In genomic region chr17:49874746-49875145, GRCm38 (mm10) we compare ENCODE assay signal across 20 mouse cellular contexts.
A peak's percentile ranks its signal among the peaks of the same experiment; 100 is the strongest.
DNase-seq lines count a peak whose midpoint lies in the region; ATAC-seq and TF ChIP-seq lines count a peak whose summit lies in the region.
"Had no signal": no experiment of that assay in that cellular context is flagged by ENCODE, and none has a peak within 500 bp of the region (broad histone marks: within the 10 kb centered on the region; RNA-seq: fewer than 3 reads in every experiment).

No protein-coding gene starts in this region.

- no peaks in the 10 kb centered on the region for H3K27me3 ChIP-seq in forebrain, postnatal 0 days (ENCODE audit: insufficient read depth, low read length)
- no peaks in the 10 kb centered on the region for H3K27me3 ChIP-seq in forebrain, embryonic 10.5 days (ENCODE audit: poor library complexity, severe bottlenecking)
- H3K27me3 ChIP-seq in limb, embryonic 10.5 days (ENCODE audit: low read depth, poor library complexity, severe bottlenecking): no peaks in the 10 kb centered on the region
- H3K27me3 ChIP-seq: embryonic facial prominence, embryonic 13.5 days; hindbrain, embryonic 15.5 days; Patski had no signal

- peaks cover 4% of the 10 kb centered on the region; the same call in 1 of the 2 replicates for H3K4me1 ChIP-seq in forebrain, postnatal 0 days (ENCODE audit: insufficient read depth)
- H3K4me1 ChIP-seq in forebrain, embryonic 10.5 days: peaks cover 24% of the 10 kb centered on the region
- H3K4me1 ChIP-seq in limb, embryonic 10.5 days: peaks cover 63% of the 10 kb centered on the region
- H3K4me1 ChIP-seq: heart, embryonic 12.5 days had no signal

- peak; percentile 28; the same call in 1 of the 2 replicates for ATAC-seq in forebrain, postnatal 0 days
- ATAC-seq: activated CD4-positive, CD25-positive, alpha-beta regulatory T cell, adult 4 months; inflammation-experienced regulatory T-cells, adult 6 months; intestine, postnatal 0 days; Patski had no signal

- no peaks in the 10 kb centered on the region for H3K9me3 ChIP-seq in forebrain, postnatal 0 days (ENCODE audit: low read length)
- H3K9me3 ChIP-seq in forebrain, embryonic 10.5 days: no peaks in the 10 kb centered on the region
- H3K9me3 ChIP-seq in limb, embryonic 10.5 days (replicated peaks): no peaks in the 10 kb centered on the region
- H3K9me3 ChIP-seq: embryonic facial prominence, embryonic 13.5 days; heart, embryonic 12.5 days; hindbrain, embryonic 15.5 days had no signal

- intact Hi-C loops in left cerebral cortex, postnatal 14 days (cut with DNase I): loop anchor here (10.0 kb wide), 1 partner anchor 340 kb away; no protein-coding TSS in a partner anchor

- no peak for TF ChIP-seq CTCF in forebrain, postnatal 0 days (IDR thresholded peaks at IDR 0.05; ENCODE audit: low read depth)

- H3K36me3 ChIP-seq in forebrain, postnatal 0 days (ENCODE audit: insufficient read depth): no peaks in the 10 kb centered on the region
- H3K36me3 ChIP-seq in forebrain, embryonic 10.5 days (replicated peaks): no peaks in the 10 kb centered on the region
- no peaks in the 10 kb centered on the region for H3K36me3 ChIP-seq in limb, embryonic 10.5 days
- H3K36me3 ChIP-seq: embryonic facial prominence, embryonic 13.5 days; heart, embryonic 12.5 days; hindbrain, embryonic 15.5 days had no signal

- H3K4me3 ChIP-seq in forebrain, postnatal 0 days (ENCODE audit: low read depth, low read length): no peak overlapping the region
- no peak overlapping the region for H3K4me3 ChIP-seq in forebrain, embryonic 10.5 days
- H3K4me3 ChIP-seq in limb, embryonic 10.5 days: no peak overlapping the region
- H3K4me3 ChIP-seq: embryonic facial prominence, embryonic 13.5 days; gastrocnemius, adult 2 months; heart, embryonic 12.5 days; hindbrain, embryonic 15.5 days had no signal

- no peak overlapping the region for H3K9ac ChIP-seq in forebrain, postnatal 0 days
- H3K9ac ChIP-seq: embryonic facial prominence, embryonic 13.5 days; heart, embryonic 12.5 days; hindbrain, embryonic 15.5 days had no signal

- peak overlapping the region; percentile 50; the same call in 1 of the 2 replicates for H3K27ac ChIP-seq in forebrain, postnatal 0 days (ENCODE audit: low read depth, low read length)
- H3K27ac ChIP-seq in forebrain, embryonic 10.5 days: no peak overlapping the region
- peak overlapping the region; percentile 66 for H3K27ac ChIP-seq in limb, embryonic 10.5 days
- H3K27ac ChIP-seq: embryonic facial prominence, embryonic 13.5 days; gastrocnemius, adult 2 months; hindbrain, embryonic 15.5 days had no signal

- H3K4me2 ChIP-seq in forebrain, postnatal 0 days (ENCODE audit: low read depth): no peak overlapping the region
- H3K4me2 ChIP-seq: embryonic facial prominence, embryonic 13.5 days; heart, embryonic 12.5 days; hindbrain, embryonic 15.5 days had no signal

- no peak for DNase-seq in forebrain, postnatal 0 days
- no peak for DNase-seq in forebrain, embryonic 10.5 days (ENCODE audit: extremely low spot score, low spot score)
- peak; percentile 20 for DNase-seq in 3T3-L1 (ENCODE audit: low read depth, low spot score)
- DNase-seq in Muller cell, postnatal 12 days (ENCODE audit: inconsistent ontology term): peak; percentile 67
- DNase-seq in limb, embryonic 10.5 days (ENCODE audit: low spot score): no peak
- no peak for DNase-seq in urinary bladder, postnatal 36 days (ENCODE audit: low spot score in 2 of 2)
- DNase-seq in left cerebral cortex, postnatal 14 days (ENCODE audit: low spot score in 2 of 2): no peak
- DNase-seq: adrenal gland, postnatal 14 days; cerebellum, adult 18-20 months; cerebellum, adult 9-11 months; embryo, embryonic 11 days; gastrocnemius, adult 2 months; gastrocnemius, postnatal 25 days had no signal

- 53% methylated on average over 5 of the region's 5 CpGs for WGBS in forebrain, postnatal 0 days
- WGBS in forebrain, embryonic 10.5 days: 90% methylated on average over 5 of the region's 5 CpGs
- WGBS in limb, embryonic 10.5 days: 67% methylated on average over 5 of the region's 5 CpGs

Comparison
In these comparisons a context has a peak if more than half of its experiments do, and no peak if none do; other contexts are left out.
1. DNase-seq: peak in 3T3-L1 (single experiment) and Muller cell, postnatal 12 days (single experiment); none in forebrain, postnatal 0 days (single experiment), forebrain, embryonic 10.5 days (single experiment), limb, embryonic 10.5 days (single experiment), urinary bladder, postnatal 36 days (0 of 2) and left cerebral cortex, postnatal 14 days (0 of 2).